Mouse (Mus musculus): ENCODE data around the gene Nid2. TPM values are rescaled to one million over a fixed set of nuclear protein-coding genes. Genes with fewer than 3 reads are reported as not detected.

The Nid2 gene
- polyA plus RNA-seq, 1 experiment from 2014 or later = 41.0 TPM

DNA sequence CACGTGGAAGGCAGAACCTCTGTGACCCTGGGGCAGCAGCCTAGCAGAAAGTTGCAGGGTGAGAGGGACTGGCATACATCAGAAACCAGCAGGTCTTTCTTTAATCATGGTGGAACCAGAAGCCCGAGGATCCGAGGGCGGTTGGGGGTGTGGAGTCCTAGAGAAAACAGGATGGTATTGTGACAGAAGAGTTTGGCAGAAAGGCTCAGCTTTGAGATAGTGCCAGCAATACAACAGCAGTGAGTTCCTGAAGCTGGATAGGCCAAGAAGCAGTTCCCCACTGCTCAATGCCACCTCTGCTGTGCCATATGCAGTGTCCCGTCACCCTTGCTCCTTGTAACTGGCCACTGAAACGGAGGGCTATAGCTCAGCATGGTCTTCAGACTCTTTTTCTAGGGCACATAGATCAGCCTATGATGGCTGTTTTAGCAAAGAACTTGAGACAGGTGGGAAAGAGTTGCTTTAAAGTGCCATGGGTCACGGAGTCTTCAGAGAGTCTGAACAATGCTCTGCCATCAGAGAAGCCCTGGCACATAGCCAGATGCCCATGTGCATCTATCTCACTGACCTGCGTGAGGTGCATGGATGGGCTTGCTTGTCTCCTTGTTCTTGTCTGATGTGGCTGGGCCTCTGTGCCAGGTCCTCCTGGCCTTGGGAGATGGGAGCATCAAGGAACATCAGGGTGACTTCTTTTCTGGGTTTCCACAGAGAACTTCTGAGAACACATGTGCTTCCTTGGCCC is 50.6 kb downstream of the Nid2 start:
- H3K36me3 ChIP-seq (replicated peaks) = no peaks in the 10 kb centered on the region
- H3K9me3 ChIP-seq = no peaks in the 10 kb centered on the region
- H3K9ac ChIP-seq = no peak overlapping the region
- H3K27ac ChIP-seq = no peak overlapping the region
- no peaks in the 10 kb centered on the region for H3K27me3 ChIP-seq (replicated peaks)
- H3K4me2 ChIP-seq = no peak overlapping the region
- 80% methylated on average over 8 of the region's 8 CpGs for WGBS
- H3K4me3 ChIP-seq = no peak overlapping the region
- no peaks in the 10 kb centered on the region for H3K4me1 ChIP-seq
- ATAC-seq (replicated peaks) = no peak

- Histone ChIP-seq H3K4me2 (no peak overlapping the region), H3K4me1 (no peaks in the 10 kb centered on the region), H3K27ac (no peak overlapping the region), H3K4me3 (no peak overlapping the region), H3K36me3 (replicated peaks) (no peaks in the 10 kb centered on the region), H3K9me3 (no peaks in the 10 kb centered on the region), H3K9ac (no peak overlapping the region), H3K27me3 (replicated peaks) (no peaks in the 10 kb centered on the region)
- no peak for ATAC-seq (replicated peaks)
- WGBS = 55% methylated on average over 4 of the region's 4 CpGs
These were observed 52.2 kb downstream of the Nid2 start for GRCm38 (mm10) chr14:19803222-19803621.

GRCm38 (mm10) chr14:19803623-19804022 is 52.6 kb downstream of the Nid2 start:
- H3K36me3 ChIP-seq (replicated peaks) = no peaks in the 10 kb centered on the region
- 48% methylated on average over 10 of the region's 10 CpGs for WGBS
- no peak overlapping the region for H3K27ac ChIP-seq
- no peaks in the 10 kb centered on the region for H3K9me3 ChIP-seq
- no peaks in the 10 kb centered on the region for H3K4me1 ChIP-seq
- no peaks in the 10 kb centered on the region for H3K27me3 ChIP-seq (replicated peaks)
- H3K9ac ChIP-seq = no peak overlapping the region
- H3K4me2 ChIP-seq = no peak overlapping the region
- no peak for ATAC-seq (replicated peaks)
- no peak overlapping the region for H3K4me3 ChIP-seq

- Histone ChIP-seq H3K27me3 (replicated peaks) (no peaks in the 10 kb centered on the region), H3K9me3 (no peaks in the 10 kb centered on the region), H3K4me1 (no peaks in the 10 kb centered on the region), H3K36me3 (replicated peaks) (peaks cover 9% of the 10 kb centered on the region; the same call in 1 of the 2 replicates), H3K4me2 (no peak overlapping the region), H3K9ac (no peak overlapping the region), H3K4me3 (no peak overlapping the region), H3K27ac (no peak overlapping the region)
- ATAC-seq (replicated peaks) = no peak
- 83% methylated on average over 3 of the region's 3 CpGs for WGBS
These were observed 56.3 kb downstream of the Nid2 start for GRCm38 (mm10) chr14:19807339-19807738.

GRCm38 (mm10) chr14:19807858-19808257 is 56.8 kb downstream of the Nid2 start:
- H3K9ac ChIP-seq = no peak overlapping the region
- no peak overlapping the region for H3K27ac ChIP-seq
- no peak overlapping the region for H3K4me2 ChIP-seq
- 87% methylated on average over 2 of the region's 2 CpGs for WGBS
- H3K36me3 ChIP-seq (replicated peaks) = peaks cover 12% of the 10 kb centered on the region; the same call in 1 of the 2 replicates
- no peaks in the 10 kb centered on the region for H3K27me3 ChIP-seq (replicated peaks)
- H3K9me3 ChIP-seq = no peaks in the 10 kb centered on the region
- no peak overlapping the region for H3K4me3 ChIP-seq
- no peak for ATAC-seq (replicated peaks)
- no peaks in the 10 kb centered on the region for H3K4me1 ChIP-seq

DNA sequence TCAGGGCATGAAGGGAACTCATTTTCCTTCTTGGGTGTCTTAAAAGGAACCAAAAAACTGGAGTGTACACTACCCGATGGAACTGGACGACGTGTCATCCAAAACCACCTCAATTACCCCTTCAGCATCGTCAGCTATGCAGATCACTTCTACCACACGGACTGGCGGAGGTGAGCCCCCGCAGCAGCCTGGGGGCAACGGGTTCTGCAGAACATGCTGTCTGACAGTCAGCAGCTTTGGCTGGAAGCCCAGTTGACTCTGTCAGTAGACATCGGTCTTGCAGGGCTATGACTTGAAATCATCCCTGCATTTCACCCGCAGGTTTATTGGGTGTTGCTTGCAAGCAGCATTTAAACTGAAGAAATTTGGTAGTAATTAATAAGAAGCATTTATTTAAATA is 58.9 kb downstream of the Nid2 start:
- H3K36me3 ChIP-seq (replicated peaks) = peaks cover 25% of the 10 kb centered on the region

DNA sequence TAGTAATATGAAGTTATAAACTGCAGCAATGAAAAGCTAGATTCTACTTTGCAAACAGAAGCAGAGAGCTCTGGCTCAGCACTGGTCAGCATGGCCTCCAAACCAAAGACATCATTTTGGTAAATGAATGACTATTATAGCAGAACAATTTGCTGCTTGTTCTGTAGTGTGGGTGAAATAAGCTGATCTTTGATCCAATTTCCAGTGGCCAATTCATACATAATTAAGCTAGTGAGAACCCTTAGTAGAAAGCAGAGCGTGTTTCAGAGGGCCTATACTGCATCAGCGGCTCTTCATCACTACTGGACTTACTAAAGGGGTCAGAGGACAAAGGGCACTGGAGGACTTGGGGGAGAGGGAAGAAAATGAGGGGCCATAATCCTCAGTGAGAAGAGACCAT is 62.0 kb downstream of the Nid2 start:
- no peak overlapping the region for H3K9ac ChIP-seq
- H3K27ac ChIP-seq = no peak overlapping the region
- no peaks in the 10 kb centered on the region for H3K9me3 ChIP-seq
- H3K36me3 ChIP-seq (replicated peaks) = peaks cover 42% of the 10 kb centered on the region
- no peak for ATAC-seq (replicated peaks)
- WGBS = 92% methylated on average over 2 of the region's 2 CpGs
- H3K4me2 ChIP-seq = no peak overlapping the region
- no peaks in the 10 kb centered on the region for H3K4me1 ChIP-seq
- no peak overlapping the region for H3K4me3 ChIP-seq
- no peaks in the 10 kb centered on the region for H3K27me3 ChIP-seq (replicated peaks)

More for the DNA sequence above, 58.9 kb downstream of the Nid2 start:
- Histone ChIP-seq H3K9ac (no peak overlapping the region), H3K4me2 (no peak overlapping the region), H3K9me3 (no peaks in the 10 kb centered on the region), H3K4me3 (no peak overlapping the region), H3K27ac (no peak overlapping the region), H3K4me1 (no peaks in the 10 kb centered on the region), H3K27me3 (replicated peaks) (no peaks in the 10 kb centered on the region)
- 75% methylated on average over 10 of the region's 10 CpGs for WGBS
- ATAC-seq (replicated peaks) = no peak

DNA sequence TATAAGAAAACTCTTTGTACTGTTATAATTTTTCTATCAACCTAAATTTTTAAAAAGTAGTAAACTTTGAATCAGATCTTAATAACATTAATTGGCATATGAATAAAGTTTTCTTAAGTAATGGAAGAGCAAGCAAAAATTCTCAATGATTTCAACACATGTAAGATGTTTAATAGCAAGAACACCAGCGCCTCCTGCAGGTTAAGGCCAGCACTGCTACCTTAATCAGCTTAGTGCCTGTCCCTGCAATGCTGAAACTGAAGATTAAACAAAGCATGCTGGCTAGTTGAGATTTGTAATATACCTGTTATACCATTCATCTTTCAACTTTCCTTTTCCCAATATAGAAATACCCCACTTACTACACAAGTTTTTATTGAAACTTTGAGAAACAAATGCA is 66.9 kb downstream of the Nid2 start:
- 11% methylated on average over 1 of the region's 1 CpGs for WGBS

GRCm38 (mm10) chr14:19821686-19822085 is 70.6 kb downstream of the Nid2 start:
- H3K4me2 ChIP-seq = no peak overlapping the region
- H3K36me3 ChIP-seq (replicated peaks) = peaks cover 23% of the 10 kb centered on the region
- 96% methylated on average over 5 of the region's 5 CpGs for WGBS
- no peak overlapping the region for H3K27ac ChIP-seq
- no peaks in the 10 kb centered on the region for H3K9me3 ChIP-seq
- no peak for ATAC-seq (replicated peaks)
- peaks cover 26% of the 10 kb centered on the region for H3K4me1 ChIP-seq
- H3K27me3 ChIP-seq (replicated peaks) = no peaks in the 10 kb centered on the region
- H3K9ac ChIP-seq = no peak overlapping the region
- H3K4me3 ChIP-seq = no peak overlapping the region

More for the DNA sequence above, 66.9 kb downstream of the Nid2 start:
- Histone ChIP-seq H3K27me3 (replicated peaks) (no peaks in the 10 kb centered on the region), H3K9ac (no peak overlapping the region), H3K27ac (no peak overlapping the region), H3K4me3 (no peak overlapping the region), H3K36me3 (replicated peaks) (peaks cover 50% of the 10 kb centered on the region), H3K4me1 (peaks cover 6% of the 10 kb centered on the region), H3K4me2 (no peak overlapping the region), H3K9me3 (no peaks in the 10 kb centered on the region)
- peak; percentile 62; the same call in 1 of the 2 replicates for ATAC-seq (replicated peaks)

GRCm38 (mm10) chr14:19823321-19824142 is 72.5 kb downstream of the Nid2 start, which contains the start of gene Rtraf:
TSS of gene Rtraf (minus strand) at chr14:19823824.
- Histone ChIP-seq H3K4me2 (peak within 1 kb of the TSS; percentile 77), H3K9ac (peak within 1 kb of the TSS; percentile 69), H3K4me1 (peaks cover 26% of the 10 kb centered on the region), H3K9me3 (no peaks in the 10 kb centered on the region), H3K27ac (peak within 1 kb of the TSS; percentile 77), H3K4me3 (peak within 1 kb of the TSS; percentile 96), H3K36me3 (replicated peaks) (peaks cover 21% of the 10 kb centered on the region), H3K27me3 (replicated peaks) (no peaks in the 10 kb centered on the region)
- WGBS = under 1% methylated on average over 80 of the region's 80 CpGs
- ATAC-seq (replicated peaks) = peak; percentile 99

DNA sequence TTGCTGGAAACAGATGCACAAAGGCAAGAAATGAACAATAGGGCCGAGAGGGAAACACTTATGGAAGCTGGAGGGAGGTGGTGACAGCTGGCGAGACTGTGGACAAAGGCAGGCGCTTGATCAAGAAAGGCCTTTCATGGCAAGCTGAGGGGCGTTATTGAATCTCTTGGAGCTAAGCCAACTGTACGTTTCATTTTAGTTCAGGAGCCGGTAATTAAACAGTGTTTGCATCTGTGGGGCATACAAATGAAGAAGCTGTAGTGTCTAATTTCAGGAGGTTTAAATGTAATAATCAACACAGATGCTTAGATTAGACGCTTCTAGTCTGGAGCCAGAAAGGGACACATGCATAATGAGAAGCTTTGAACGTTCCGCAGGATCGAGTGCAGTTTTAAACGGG is 74.4 kb downstream of the Nid2 start:
- H3K4me1 ChIP-seq = peaks cover 26% of the 10 kb centered on the region
- H3K4me3 ChIP-seq = no peak overlapping the region
- WGBS = 13% methylated on average over 11 of the region's 11 CpGs
- peak overlapping the region; percentile 78 for H3K27ac ChIP-seq
- H3K27me3 ChIP-seq (replicated peaks) = no peaks in the 10 kb centered on the region
- peaks cover 11% of the 10 kb centered on the region for H3K36me3 ChIP-seq (replicated peaks)
- no peaks in the 10 kb centered on the region for H3K9me3 ChIP-seq
- H3K4me2 ChIP-seq = no peak overlapping the region
- 0 out of 2 replicates have a peak, but pooled peaks have one; percentile 19 for ATAC-seq (replicated peaks)
- no peak overlapping the region for H3K9ac ChIP-seq

DNA sequence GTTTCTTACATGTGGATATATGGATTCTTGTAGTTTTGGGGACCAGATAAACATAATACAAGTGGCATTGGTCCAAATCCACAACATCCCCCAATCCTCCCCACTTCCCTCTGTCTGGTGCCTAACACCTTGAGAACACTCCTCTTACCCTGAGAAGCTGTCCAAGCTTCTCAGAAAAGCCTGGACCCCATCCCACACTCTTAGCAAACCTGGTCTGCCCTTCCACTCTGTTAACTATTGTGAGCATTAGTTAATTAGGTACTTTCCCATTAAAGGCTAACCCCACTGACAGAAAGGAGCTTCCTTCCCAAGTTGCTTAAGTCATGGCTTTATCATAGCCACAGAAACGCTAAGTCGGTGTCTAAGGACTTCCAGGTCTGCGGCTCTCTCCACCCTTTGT is 85.2 kb downstream of the Nid2 start:
- Histone ChIP-seq H3K4me3 (no peak overlapping the region), H3K4me1 (peaks cover 3% of the 10 kb centered on the region; the same call in 1 of the 2 replicates), H3K9me3 (no peaks in the 10 kb centered on the region), H3K27ac (no peak overlapping the region), H3K4me2 (no peak overlapping the region), H3K9ac (no peak overlapping the region), H3K27me3 (replicated peaks) (no peaks in the 10 kb centered on the region), H3K36me3 (replicated peaks) (no peaks in the 10 kb centered on the region)
- 84% methylated on average over 3 of the region's 3 CpGs for WGBS
- ATAC-seq (replicated peaks) = no peak

All from midbrain, embryonic 15.5 days (tissue).